Mouse (Mus musculus) embryonic stem cell, embryonic (primary cell): ENCODE data around the gene Shroom2.

ENCODE experiments used
- CTCF ChIA-PET, 4 experiments: fragments of 300-600 bp in 2 of 4; fragments of 350-600 bp in 2 of 4; sonication (Branson Sonifier 250); formaldehyde crosslinking; loops; one replicate each; lab custom pipeline; 2022; ENCODE audit warnings: inconsistent platforms in 2 of 4; lab: Charles Lee
- POLR2A ChIA-PET, 4 experiments: fragments of 300-600 bp in 2 of 4; fragments of 350-600 bp in 2 of 4; sonication (Branson Sonifier 250); formaldehyde crosslinking; loops; one replicate each; lab custom pipeline; 2022; ENCODE audit warnings: antibody characterized with exemption in 4 of 4, inconsistent platforms in 1 of 4; lab: Charles Lee

Gene Shroom2

GRCm38 (mm10) chrX:152643679-152644638 is 125.3 kb downstream of the Shroom2 start:
- POLR2A ChIA-PET, result interaction anchor here in 3 of 4 experiments (0.7 to 3.1 kb wide), 21 partner anchors 8 to 191 kb away, joined by 3 to 18 read pairs (median 4); partner anchors contain the start of gene Gpr143 (in 1 of the 3)
- CTCF ChIA-PET, result interaction anchor here in 1 of 4 experiments (1.3 kb wide), 1 partner anchor 26 kb away, joined by 3 read pairs; no protein-coding TSS in a partner anchor

- ChIA-PET POLR2A (interaction anchor here in 3 of 4 experiments (0.6 to 3.1 kb wide), 18 partner anchors 9 to 191 kb away, joined by 3 to 18 read pairs (median 4); partner anchors contain the start of gene Shroom2 (in 1 of the 3)), CTCF (interaction anchor here in 1 of 4 experiments (0.7 to 1.3 kb wide), 2 partner anchors 25 to 963 kb away, joined by 3 to 5 read pairs; no protein-coding TSS in a partner anchor)
Observed at GRCm38 (mm10) chrX:152643201-152643600, 126.1 kb downstream of the Shroom2 start.

GRCm38 (mm10) chrX:152642627-152643026 is 126.6 kb downstream of the Shroom2 start:
- ChIA-PET CTCF (interaction anchor here in 1 of 4 experiments (0.7 kb wide), 1 partner anchor 962 kb away, joined by 5 read pairs; no protein-coding TSS in a partner anchor), POLR2A (interaction anchor here in 2 of 4 experiments (0.6 to 3.1 kb wide), 12 partner anchors 8 to 1122 kb away, joined by 3 to 18 read pairs (median 4); partner anchors contain the start of gene Shroom2 (in 1 of the 2))

- ChIA-PET CTCF (no interaction called here), POLR2A (no interaction called here)
Observed at GRCm38 (mm10) chrX:152635397-152635796, 133.9 kb downstream of the Shroom2 start.

GRCm38 (mm10) chrX:152621407-152621806 is 147.9 kb downstream of the Shroom2 start:
- CTCF ChIA-PET, result no interaction called here

GRCm38 (mm10) chrX:152620917-152621316 is 148.3 kb downstream of the Shroom2 start:
- CTCF ChIA-PET, result no interaction called here
- POLR2A ChIA-PET, result interaction anchor here in 1 of 4 experiments (1.5 kb wide), 1 partner anchor 8 kb away, joined by 4 read pairs; no protein-coding TSS in a partner anchor

More at GRCm38 (mm10) chrX:152621407-152621806, 147.9 kb downstream of the Shroom2 start:
- POLR2A ChIA-PET, result interaction anchor here in 1 of 4 experiments (1.5 kb wide), 1 partner anchor 8 kb away, joined by 4 read pairs; no protein-coding TSS in a partner anchor

GRCm38 (mm10) chrX:152618464-152618863 is 150.8 kb downstream of the Shroom2 start:
- ChIA-PET CTCF (interaction anchor here (0.5 to 1.5 kb wide), 16 partner anchors 11 to 216 kb away, joined by 3 to 9 read pairs (median 3); no protein-coding TSS in a partner anchor), POLR2A (interaction anchor here in 2 of 4 experiments (0.6 to 1.6 kb wide), 8 partner anchors 11 to 188 kb away, joined by 3 to 6 read pairs (median 4); partner anchors contain the start of gene Gpr143 (in 1 of the 2))

GRCm38 (mm10) chrX:152563034-152563433 is 206.2 kb downstream of the Shroom2 start, which contains the start of gene Cldn34a:
Gene Cldn34a, plus strand, starts transcription at chrX:152563334.
- POLR2A ChIA-PET, result no interaction called here
- CTCF ChIA-PET, result no interaction called here
